Mouse (Mus musculus) megakaryocyte, embryonic 14.5 days (primary cell): ENCODE results near the gene Efhd1. TPM values are rescaled to one million over a fixed set of nuclear protein-coding genes. Genes with fewer than 3 reads are reported as not detected.

Source experiments
- H3K27me3 ChIP-seq: replicated peaks from 2 replicates; pipeline ENCODE3; 2012; ENCODE audit warnings: inconsistent platforms
- H3K36me3 ChIP-seq: replicated peaks from 2 replicates; pipeline ENCODE3; 2012; ENCODE audit warnings: low read length, inconsistent platforms, mixed read lengths
- H3K4me1 ChIP-seq: 2 replicates; pipeline ENCODE4 v1.6.1; 2012; ENCODE audit warnings: inconsistent platforms
- H3K4me3 ChIP-seq: replicated peaks from 2 replicates; pipeline ENCODE3; 2012; ENCODE audit warnings: moderate library complexity, mild to moderate bottlenecking, inconsistent platforms
- H3K9me3 ChIP-seq: 2 replicates; pipeline ENCODE4 v1.6.1; 2012; ENCODE audit warnings: inconsistent platforms
- FLI1 ChIP-seq: IDR thresholded peaks from 2 replicates; pipeline ENCODE4 v1.6.1; 2012; ENCODE audit warnings: low read length, inconsistent platforms, mixed read lengths
- GATA1 ChIP-seq: IDR thresholded peaks from 3 replicates; pipeline ENCODE4 v1.6.1; 2012; ENCODE audit warnings: mixed read lengths, low read length, inconsistent platforms, borderline replicate concordance
- polyA plus RNA-seq: library from polyadenylated mRNA; stranded (reverse); fragments of >175 nt; gene quantifications from 2 replicates; pipeline ENCODE4 v1.2.3, GENCODE M21; 2012; ENCODE audit warnings: low replicate concordance; ENCODE audit not compliant: insufficient read depth

Efhd1 gene
- polyA plus RNA-seq, 1 experiment = 0.10 TPM

DNA sequence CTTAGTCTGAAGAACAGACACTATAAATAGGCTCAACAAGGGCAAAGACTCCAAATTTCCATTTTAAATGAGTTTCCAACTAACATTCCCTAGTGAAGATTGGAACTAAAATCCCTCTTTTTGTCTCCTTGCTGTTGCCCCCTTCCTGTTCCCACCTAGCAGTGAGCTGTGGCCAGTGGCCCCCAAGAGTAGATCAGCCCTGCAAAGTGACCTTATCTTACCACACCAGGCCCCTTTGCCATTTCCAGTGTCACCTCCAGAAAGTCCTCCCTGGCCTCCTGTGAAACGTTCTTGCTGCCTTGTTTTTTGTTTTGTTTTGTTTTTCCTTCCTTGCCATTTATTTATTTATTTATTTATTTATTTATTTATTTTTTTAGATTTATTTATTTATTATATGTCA lies 18.7 kb upstream of the Efhd1 start:
- no peak for TF ChIP-seq FLI1
- TF ChIP-seq GATA1 = no peak
- Histone ChIP-seq H3K27me3 (peaks cover 21% of the 10 kb centered on the region), H3K4me1 (peaks cover 13% of the 10 kb centered on the region), H3K4me3 (no peak overlapping the region), H3K36me3 (peaks cover 6% of the 10 kb centered on the region), H3K9me3 (no peaks in the 10 kb centered on the region)

DNA sequence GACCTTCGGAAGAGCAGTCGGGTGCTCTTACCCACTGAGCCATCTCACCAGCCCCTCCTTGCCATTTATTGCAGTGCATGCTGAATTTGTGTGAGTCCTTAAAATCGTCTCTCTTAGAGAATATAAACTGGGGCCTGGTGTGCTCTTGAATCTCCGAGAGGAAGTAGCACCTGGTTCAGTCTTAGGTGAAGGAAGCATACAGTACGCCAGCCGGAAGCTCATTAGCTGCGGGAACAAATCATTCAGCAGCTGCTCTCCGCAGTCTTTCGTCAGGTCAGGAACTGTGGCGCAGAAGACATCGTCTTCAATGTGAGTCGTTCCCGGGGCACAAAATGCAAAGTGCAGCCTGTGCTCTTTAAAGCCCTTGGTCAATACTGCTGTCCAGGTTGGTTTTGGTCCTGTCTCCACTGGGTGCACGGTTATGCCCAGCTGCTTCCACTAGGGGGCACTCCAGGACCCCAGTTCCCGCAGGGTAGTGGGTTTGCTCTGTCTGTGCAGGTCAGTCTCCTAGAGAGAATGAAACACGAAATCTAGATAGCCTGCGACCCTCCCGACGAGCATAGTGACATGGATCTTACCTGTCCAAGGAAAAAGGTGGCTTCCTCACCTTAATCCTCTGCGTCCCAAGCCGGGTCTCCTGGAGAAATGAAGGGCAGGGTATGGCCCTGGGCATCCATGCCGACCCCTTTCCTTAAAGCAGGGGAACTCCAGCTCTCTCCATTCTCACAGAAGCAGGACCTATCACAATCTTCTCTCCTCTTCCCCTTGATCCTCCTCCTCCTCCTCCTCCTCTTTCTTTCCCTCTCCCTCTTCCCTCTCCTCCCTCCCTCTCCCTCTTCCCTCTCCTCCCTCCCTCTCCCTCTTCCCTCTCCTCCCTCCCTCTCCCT lies 18.0 kb upstream of the Efhd1 start:
- Histone ChIP-seq H3K9me3 (no peaks in the 10 kb centered on the region), H3K36me3 (peaks cover 4% of the 10 kb centered on the region), H3K4me3 (peak overlapping the region; percentile 56), H3K4me1 (peaks cover 13% of the 10 kb centered on the region), H3K27me3 (peaks cover 21% of the 10 kb centered on the region)
- TF ChIP-seq GATA1 = no peak
- TF ChIP-seq FLI1 = no peak

DNA sequence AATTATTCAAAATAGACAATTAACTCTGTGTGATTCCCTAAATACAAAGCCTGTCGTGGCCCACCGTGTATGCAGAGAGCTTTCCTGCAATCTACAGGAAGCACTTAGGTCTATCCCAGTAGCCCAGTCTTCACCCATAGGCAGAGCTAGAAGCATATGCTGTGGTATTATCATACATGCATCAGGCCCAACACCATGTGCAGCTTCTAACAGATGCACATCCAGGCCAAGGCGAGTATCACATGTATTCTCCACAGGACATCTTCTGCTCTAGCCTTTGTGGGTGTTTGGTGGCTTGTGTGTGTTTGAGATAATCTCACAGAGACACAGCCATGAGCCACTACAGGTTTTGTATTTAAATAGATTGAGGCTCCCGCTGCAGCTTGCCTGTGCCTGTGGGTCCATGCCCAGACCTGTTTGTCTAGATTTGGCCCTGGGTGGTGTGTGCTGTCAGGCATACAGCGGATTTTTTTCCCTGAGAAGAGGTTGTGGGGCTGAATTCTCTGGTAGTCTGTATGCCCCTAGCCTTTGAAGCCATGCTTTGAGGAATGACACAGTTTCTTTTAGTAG lies 12.0 kb upstream of the Efhd1 start:
- Histone ChIP-seq H3K4me1 (peaks cover 15% of the 10 kb centered on the region), H3K36me3 (no peaks in the 10 kb centered on the region), H3K27me3 (peaks cover 55% of the 10 kb centered on the region), H3K9me3 (no peaks in the 10 kb centered on the region), H3K4me3 (peak overlapping the region; percentile 46)
- no peak for TF ChIP-seq FLI1
- TF ChIP-seq GATA1 = no peak

GRCm38 (mm10) chr1:87255173-87255572 lies 9.0 kb upstream of the Efhd1 start:
- H3K4me3 ChIP-seq = no peak overlapping the region
- peaks cover 7% of the 10 kb centered on the region for H3K9me3 ChIP-seq
- H3K4me1 ChIP-seq = peaks cover 18% of the 10 kb centered on the region
- no peaks in the 10 kb centered on the region for H3K36me3 ChIP-seq
- no peak for TF ChIP-seq GATA1
- no peak for TF ChIP-seq FLI1
- peaks cover 60% of the 10 kb centered on the region for H3K27me3 ChIP-seq

DNA sequence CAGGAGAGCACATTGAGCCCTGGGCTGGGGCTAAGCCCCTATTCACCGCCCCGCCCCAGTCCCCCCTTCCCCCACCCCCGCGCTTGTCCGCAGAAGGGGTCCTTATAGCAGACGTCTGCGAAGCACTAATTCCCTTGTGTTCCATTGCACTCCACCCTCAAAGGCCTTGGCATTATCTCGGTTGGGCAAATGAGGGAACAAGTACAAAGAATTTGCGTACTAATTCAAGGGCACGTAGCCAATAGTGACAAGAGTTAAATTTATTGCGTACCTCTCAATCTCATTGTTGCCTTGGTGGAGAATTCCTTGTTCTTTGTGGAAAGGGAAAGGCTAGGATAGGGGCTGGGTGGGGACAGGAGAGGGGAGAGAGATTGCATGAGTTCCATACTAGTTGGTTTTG lies 6.5 kb upstream of the Efhd1 start:
- peaks cover 71% of the 10 kb centered on the region for H3K27me3 ChIP-seq
- no peak for TF ChIP-seq GATA1
- TF ChIP-seq FLI1 = no peak

DNA sequence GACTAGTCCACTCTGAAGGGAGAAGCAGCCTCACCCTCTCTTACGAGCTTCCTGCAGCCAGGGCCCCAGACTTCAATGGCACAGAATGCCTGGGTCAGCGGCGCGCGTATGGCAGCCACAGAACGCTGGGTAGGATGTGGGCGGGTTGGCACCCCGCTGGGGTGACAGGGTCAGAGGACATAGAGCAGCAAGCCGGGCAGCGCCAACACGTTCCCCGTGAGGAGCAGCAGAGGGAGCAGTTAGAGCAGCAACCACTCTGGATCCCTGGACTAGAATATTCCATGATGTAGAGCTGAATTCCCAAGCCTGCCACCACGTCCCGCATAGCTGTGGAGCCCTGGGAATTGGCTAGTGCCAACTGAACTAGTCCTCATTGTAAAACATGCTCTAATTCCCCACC lies 5.7 kb upstream of the Efhd1 start:
- Histone ChIP-seq H3K9me3 (peaks cover 18% of the 10 kb centered on the region), H3K27me3 (peaks cover 73% of the 10 kb centered on the region), H3K4me1 (peaks cover 14% of the 10 kb centered on the region), H3K4me3 (no peak overlapping the region), H3K36me3 (no peaks in the 10 kb centered on the region)
- TF ChIP-seq FLI1 (no peak), GATA1 (no peak)

More for the DNA sequence above, 6.5 kb upstream of the Efhd1 start:
- peaks cover 10% of the 10 kb centered on the region; the same call in 1 of the 2 replicates for H3K4me1 ChIP-seq
- H3K9me3 ChIP-seq = peaks cover 18% of the 10 kb centered on the region
- no peaks in the 10 kb centered on the region for H3K36me3 ChIP-seq
- H3K4me3 ChIP-seq = no peak overlapping the region

DNA sequence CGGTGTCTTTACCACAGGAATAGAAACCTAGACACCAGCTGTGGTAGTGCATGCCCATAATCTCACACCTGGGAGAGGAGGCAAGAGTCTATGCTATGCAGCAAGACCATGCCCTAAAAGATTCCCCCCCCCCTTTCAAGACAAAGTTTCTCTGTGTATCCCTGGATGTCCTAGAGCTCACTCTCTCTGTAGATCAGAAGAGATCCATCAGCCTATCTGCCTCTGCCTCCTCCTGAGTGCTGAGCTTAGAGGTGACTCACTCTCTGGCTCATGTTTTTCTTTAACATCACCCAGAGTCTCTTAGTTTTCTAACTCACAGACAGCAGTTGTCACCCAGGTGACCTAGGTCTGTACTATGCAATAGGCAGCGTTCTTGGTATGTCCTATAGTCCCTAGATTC lies 4.8 kb upstream of the Efhd1 start:
- H3K36me3 ChIP-seq = no peaks in the 10 kb centered on the region
- peaks cover 73% of the 10 kb centered on the region for H3K27me3 ChIP-seq
- H3K4me1 ChIP-seq = peaks cover 22% of the 10 kb centered on the region
- TF ChIP-seq FLI1 (no peak), GATA1 (no peak)
- peaks cover 18% of the 10 kb centered on the region for H3K9me3 ChIP-seq
- H3K4me3 ChIP-seq = no peak overlapping the region

- peaks cover 41% of the 10 kb centered on the region for H3K4me1 ChIP-seq
- H3K9me3 ChIP-seq = peaks cover 18% of the 10 kb centered on the region
- no peak for TF ChIP-seq GATA1
- no peaks in the 10 kb centered on the region for H3K36me3 ChIP-seq
- H3K4me3 ChIP-seq = peak overlapping the region; percentile 59
- H3K27me3 ChIP-seq = peaks cover 86% of the 10 kb centered on the region
Observed at GRCm38 (mm10) chr1:87263257-87263656, 906 bp upstream of the Efhd1 start.

DNA sequence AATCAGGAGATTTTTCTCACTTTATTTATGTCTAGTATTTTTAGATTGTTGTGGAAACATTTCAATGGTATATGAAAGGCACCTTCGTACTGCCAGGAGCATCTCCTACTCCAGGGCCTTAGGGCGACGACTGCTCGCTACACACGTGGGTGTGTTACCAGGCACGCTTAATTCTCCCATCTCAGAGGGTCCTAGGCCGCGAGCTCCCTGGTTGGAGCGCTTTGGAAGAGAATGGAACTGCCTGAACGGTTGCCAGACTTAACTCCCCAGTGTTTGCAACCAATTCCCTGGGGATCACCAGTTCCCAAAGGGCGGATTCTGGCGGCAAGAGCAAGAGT lies 398 bp upstream of the Efhd1 start:
- H3K4me3 ChIP-seq = peak overlapping the region; percentile 89
- TF ChIP-seq GATA1 = no peak
- no peak for TF ChIP-seq FLI1
- peaks cover 86% of the 10 kb centered on the region for H3K27me3 ChIP-seq
- H3K9me3 ChIP-seq = peaks cover 16% of the 10 kb centered on the region
- H3K36me3 ChIP-seq = no peaks in the 10 kb centered on the region
- peaks cover 38% of the 10 kb centered on the region for H3K4me1 ChIP-seq

- peak overlapping the region; percentile 87 for H3K4me3 ChIP-seq
- TF ChIP-seq GATA1 = no peak
- TF ChIP-seq FLI1 = no peak
- no peaks in the 10 kb centered on the region for H3K36me3 ChIP-seq
- H3K9me3 ChIP-seq = peaks cover 11% of the 10 kb centered on the region
- peaks cover 88% of the 10 kb centered on the region for H3K27me3 ChIP-seq
- peaks cover 38% of the 10 kb centered on the region for H3K4me1 ChIP-seq
Observed at GRCm38 (mm10) chr1:87265200-87265599, 1.0 kb downstream of the Efhd1 start.
